Mouse (Mus musculus) testis, adult 2 months (tissue): ENCODE data around the gene Asic2.

Experiments
- CTCF ChIP-seq: fragments of 200-500 bp; IDR thresholded peaks from 2 replicates; pipeline ENCODE4 v1.5.1; 2012; ENCODE audit warnings: low read depth, mild to moderate bottlenecking, inconsistent platforms, low read length, moderate library complexity; ENCODE audit not compliant: control insufficient read depth, insufficient read depth, insufficient replicate concordance
- POLR2A ChIP-seq: fragments of 200-500 bp; IDR thresholded peaks from 2 replicates; pipeline ENCODE4 v1.6.1; 2012; ENCODE audit warnings: low read depth, mild to moderate bottlenecking, inconsistent platforms, low read length, moderate library complexity; ENCODE audit not compliant: control insufficient read depth

GRCm38 (mm10) chr11:81392855-81393254, 575.4 kb downstream of the Asic2 start:
- TF ChIP-seq POLR2A (no peak), CTCF (no peak)
